Mouse (Mus musculus): ENCODE results near the gene Clic5.

GRCm38 (mm10) chr17:44189696-44190095 lies 1.3 kb downstream of the Clic5 start:
- no peak for TF ChIP-seq CTCF (IDR thresholded peaks at IDR 0.05; ENCODE audit: extremely low read depth, insufficient read depth, low read length)
- TF ChIP-seq POLR2A (IDR thresholded peaks at IDR 0.05; ENCODE audit: extremely low read depth, insufficient read depth, low read length): no peak
